Comparison of ENCODE assay signal across 9 mouse cellular contexts in genomic region chr3:79181248-79181991, GRCm38 (mm10).
DNase-seq lines count a peak whose midpoint lies in the region; ATAC-seq lines count a peak whose summit lies in the region.
"Had no signal": no experiment of that assay in that cellular context is flagged by ENCODE, and none has a peak within 500 bp of the region (broad histone marks: within the 10 kb centered on the region; RNA-seq: fewer than 3 reads in every experiment).

No protein-coding gene starts in this region.

- no peak overlapping the region for H3K4me2 ChIP-seq in limb, embryonic 11.5 days (ENCODE audit: low read depth, severe bottlenecking)
- H3K4me2 ChIP-seq in embryonic facial prominence, embryonic 14.5 days (ENCODE audit: low read depth, low read length), result peak overlapping the region; percentile 35
- H3K4me2 ChIP-seq in heart, embryonic 16.5 days (ENCODE audit: low read depth, low read length), result peak overlapping the region; percentile 64
- H3K4me2 ChIP-seq: neural tube, embryonic 12.5 days had no signal

- DNase-seq in limb, embryonic 11.5 days (ENCODE audit: low spot score), result peak; percentile 36
- no peak for DNase-seq in limb, embryonic 10.5 days (ENCODE audit: low spot score)
- DNase-seq in embryonic facial prominence, embryonic 14.5 days (ENCODE audit: low spot score), result peak; percentile 86
- DNase-seq in kidney, postnatal 14 days, result peak; percentile 82
- DNase-seq in testis, postnatal 10 days (ENCODE audit: low spot score), result peak; percentile 53
- no peak for DNase-seq in right cerebral cortex, adult 18-20 months

- H3K27ac ChIP-seq in limb, embryonic 11.5 days (replicated peaks; ENCODE audit: low read depth, low read length), result no peak overlapping the region
- no peak overlapping the region; the same call in 1 of the 2 replicates for H3K27ac ChIP-seq in limb, embryonic 10.5 days
- peak overlapping the region; percentile 54 for H3K27ac ChIP-seq in embryonic facial prominence, embryonic 14.5 days (replicated peaks; ENCODE audit: low read depth, low read length)
- H3K27ac ChIP-seq in heart, embryonic 16.5 days (ENCODE audit: low read length), result peak overlapping the region; percentile 96
- H3K27ac ChIP-seq: neural tube, embryonic 12.5 days had no signal

- no peaks in the 10 kb centered on the region for H3K9me3 ChIP-seq in limb, embryonic 11.5 days (ENCODE audit: control insufficient read depth, low read length)
- H3K9me3 ChIP-seq in limb, embryonic 10.5 days (replicated peaks), result no peaks in the 10 kb centered on the region
- no peaks in the 10 kb centered on the region for H3K9me3 ChIP-seq in embryonic facial prominence, embryonic 14.5 days (ENCODE audit: control insufficient read depth, low read length)
- H3K9me3 ChIP-seq in heart, embryonic 16.5 days (replicated peaks; ENCODE audit: control insufficient read depth, low read length), result no peaks in the 10 kb centered on the region
- no peaks in the 10 kb centered on the region for H3K9me3 ChIP-seq in megakaryocyte, embryonic 14.5 days
- H3K9me3 ChIP-seq: neural tube, embryonic 12.5 days had no signal

- 0 out of 2 replicates have a peak, but pooled peaks have one; percentile 58 for ATAC-seq in limb, embryonic 11.5 days (ENCODE audit: insufficient number of reproducible peaks, low FRiP score, low TSS enrichment, low read depth)
- ATAC-seq in embryonic facial prominence, embryonic 14.5 days (ENCODE audit: low read depth), result peak; percentile 80
- ATAC-seq in heart, embryonic 16.5 days (replicated peaks; ENCODE audit: extremely low read depth, insufficient read depth, low FRiP score), result peak; percentile 85

- WGBS in limb, embryonic 11.5 days, result 72% methylated on average over 24 of the region's 24 CpGs
- WGBS in limb, embryonic 10.5 days, result 78% methylated on average over 24 of the region's 24 CpGs
- 47% methylated on average over 24 of the region's 24 CpGs for whole genome bisulfite sequencing in embryonic facial prominence, embryonic 14.5 days
- 10% methylated on average over 24 of the region's 24 CpGs for whole genome bisulfite sequencing in heart, embryonic 16.5 days

- H3K27me3 ChIP-seq in limb, embryonic 11.5 days (ENCODE audit: control insufficient read depth, insufficient read depth, low read length), result no peaks in the 10 kb centered on the region
- H3K27me3 ChIP-seq in limb, embryonic 10.5 days (ENCODE audit: low read depth, poor library complexity, severe bottlenecking), result no peaks in the 10 kb centered on the region
- H3K27me3 ChIP-seq in embryonic facial prominence, embryonic 14.5 days (replicated peaks; ENCODE audit: control insufficient read depth, insufficient read depth, low read length), result no peaks in the 10 kb centered on the region
- H3K27me3 ChIP-seq in heart, embryonic 16.5 days (ENCODE audit: control insufficient read depth, insufficient read depth, low read length), result no peaks in the 10 kb centered on the region
- H3K27me3 ChIP-seq in megakaryocyte, embryonic 14.5 days (replicated peaks), result no peaks in the 10 kb centered on the region
- H3K27me3 ChIP-seq: neural tube, embryonic 12.5 days had no signal

- peaks cover 18% of the 10 kb centered on the region for H3K4me1 ChIP-seq in limb, embryonic 11.5 days (ENCODE audit: control insufficient read depth, insufficient read depth, low read length)
- peaks cover 34% of the 10 kb centered on the region for H3K4me1 ChIP-seq in limb, embryonic 10.5 days
- H3K4me1 ChIP-seq in embryonic facial prominence, embryonic 14.5 days (ENCODE audit: control insufficient read depth, insufficient read depth, low read length), result peaks cover 38% of the 10 kb centered on the region
- peaks cover 50% of the 10 kb centered on the region for H3K4me1 ChIP-seq in heart, embryonic 16.5 days (ENCODE audit: control insufficient read depth, insufficient read depth, low read length)
- peaks cover 37% of the 10 kb centered on the region for H3K4me1 ChIP-seq in megakaryocyte, embryonic 14.5 days

- no peak overlapping the region for H3K9ac ChIP-seq in limb, embryonic 11.5 days (ENCODE audit: low read length)
- 0 out of 2 replicates have a peak overlapping the region, but pooled peaks have one; percentile 10 for H3K9ac ChIP-seq in embryonic facial prominence, embryonic 14.5 days (ENCODE audit: low read depth, low read length)
- H3K9ac ChIP-seq in heart, embryonic 16.5 days (ENCODE audit: low read length), result peak overlapping the region; percentile 62
- H3K9ac ChIP-seq: neural tube, embryonic 12.5 days had no signal

- H3K4me3 ChIP-seq in limb, embryonic 11.5 days (ENCODE audit: low read depth, low read length), result no peak overlapping the region
- H3K4me3 ChIP-seq in limb, embryonic 10.5 days, result no peak overlapping the region
- no peak overlapping the region for H3K4me3 ChIP-seq in embryonic facial prominence, embryonic 14.5 days (ENCODE audit: low read depth, low read length)
- H3K4me3 ChIP-seq in heart, embryonic 16.5 days (ENCODE audit: low read length), result peak overlapping the region; percentile 51
- peak overlapping the region; percentile 42 for H3K4me3 ChIP-seq in megakaryocyte, embryonic 14.5 days (replicated peaks)
- H3K4me3 ChIP-seq: neural tube, embryonic 12.5 days had no signal

- H3K36me3 ChIP-seq in limb, embryonic 11.5 days (ENCODE audit: control insufficient read depth, insufficient read depth, low read length), result no peaks in the 10 kb centered on the region
- H3K36me3 ChIP-seq in limb, embryonic 10.5 days, result no peaks in the 10 kb centered on the region
- no peaks in the 10 kb centered on the region for H3K36me3 ChIP-seq in embryonic facial prominence, embryonic 14.5 days (ENCODE audit: control insufficient read depth, insufficient read depth, low read length)
- H3K36me3 ChIP-seq in heart, embryonic 16.5 days (ENCODE audit: control insufficient read depth, insufficient read depth), result no peaks in the 10 kb centered on the region
- H3K36me3 ChIP-seq in megakaryocyte, embryonic 14.5 days (replicated peaks; ENCODE audit: low read length), result no peaks in the 10 kb centered on the region
- H3K36me3 ChIP-seq: neural tube, embryonic 12.5 days had no signal

Comparison
In these comparisons a context has a peak if more than half of its experiments do, and no peak if none do; other contexts are left out.
1. DNase-seq: peak in limb, embryonic 11.5 days (single experiment), embryonic facial prominence, embryonic 14.5 days (single experiment), kidney, postnatal 14 days (single experiment) and testis, postnatal 10 days (single experiment); none in limb, embryonic 10.5 days (single experiment) and right cerebral cortex, adult 18-20 months (single experiment).
2. H3K27ac ChIP-seq: peak in embryonic facial prominence, embryonic 14.5 days (single experiment) and heart, embryonic 16.5 days (single experiment); none in limb, embryonic 11.5 days (single experiment) and limb, embryonic 10.5 days (single experiment).
3. H3K4me3 ChIP-seq: peak in heart, embryonic 16.5 days (single experiment) and megakaryocyte, embryonic 14.5 days (single experiment); none in limb, embryonic 11.5 days (single experiment), limb, embryonic 10.5 days (single experiment) and embryonic facial prominence, embryonic 14.5 days (single experiment).
4. Peak in every context shown above with its lines, with median percentiles within 50 percentile points of each other: ATAC-seq.